ENCODE assay signal across 20 mouse cellular contexts in the genomic region with DNA sequence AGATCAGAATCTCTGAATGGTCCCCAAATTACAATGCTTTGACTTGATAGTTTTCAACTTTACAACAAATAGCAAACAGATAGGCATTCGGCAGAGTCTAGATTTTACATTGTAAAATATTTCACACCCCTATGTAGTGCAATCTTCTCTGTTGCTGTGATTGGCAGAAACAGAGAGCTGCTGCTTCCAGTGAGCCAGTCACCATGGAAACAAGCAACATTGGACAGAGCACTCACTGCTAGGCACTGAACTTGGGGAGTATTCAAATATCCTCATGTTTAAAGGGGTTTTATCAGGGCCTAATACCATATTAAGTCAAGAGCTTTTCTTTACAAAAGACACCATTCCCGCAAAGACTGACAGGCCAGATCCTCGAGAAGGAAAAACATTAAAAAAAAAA.
DNase-seq lines count a peak whose midpoint lies in the region; ATAC-seq and TF ChIP-seq lines count a peak whose summit lies in the region.
"Had no signal": no experiment of that assay in that cellular context is flagged by ENCODE, and none has a peak within 500 bp of the region (broad histone marks: within the 10 kb centered on the region; RNA-seq: fewer than 3 reads in every experiment).

No protein-coding gene starts in this region.

- no peak overlapping the region for H3K4me3 ChIP-seq in embryonic facial prominence, embryonic 11.5 days (ENCODE audit: low read depth, low read length)
- no peak overlapping the region for H3K4me3 ChIP-seq in embryonic facial prominence, embryonic 10.5 days
- no peak overlapping the region for H3K4me3 ChIP-seq in hindbrain, postnatal 0 days (ENCODE audit: low read length)
- H3K4me3 ChIP-seq in heart, adult 2 months = no peak overlapping the region

- no peak for TF ChIP-seq CTCF in hindbrain, postnatal 0 days (IDR thresholded peaks at IDR 0.05; ENCODE audit: low read depth)
- no peak for TF ChIP-seq CTCF in heart, adult 2 months (IDR thresholded peaks at IDR 0.05)

- no peak for TF ChIP-seq POLR2A in heart, adult 2 months (IDR thresholded peaks at IDR 0.05; ENCODE audit: insufficient read depth, low read depth, low read length)

- 71% methylated on average over 3 of the region's 3 CpGs for whole genome bisulfite sequencing in embryonic facial prominence, embryonic 11.5 days
- 82% methylated on average over 3 of the region's 3 CpGs for WGBS in embryonic facial prominence, embryonic 10.5 days
- 50% methylated on average over 3 of the region's 3 CpGs for WGBS in hindbrain, postnatal 0 days
- 67% methylated on average over 3 of the region's 3 CpGs for WGBS in heart, adult 2 months

- no peak overlapping the region for H3K27ac ChIP-seq in embryonic facial prominence, embryonic 11.5 days (replicated peaks; ENCODE audit: low read depth, low read length)
- no peak overlapping the region for H3K27ac ChIP-seq in embryonic facial prominence, embryonic 10.5 days (replicated peaks)
- no peak overlapping the region for H3K27ac ChIP-seq in hindbrain, postnatal 0 days
- H3K27ac ChIP-seq in heart, adult 2 months = no peak overlapping the region

- ATAC-seq in embryonic facial prominence, embryonic 11.5 days (replicated peaks; ENCODE audit: insufficient number of reproducible peaks, low FRiP score, low TSS enrichment, low read depth) = no peak
- no peak for ATAC-seq in hindbrain, postnatal 0 days
- ATAC-seq: inflammation-experienced regulatory T-cells, adult 6 months had no signal

- H3K79me2 ChIP-seq in heart, adult 2 months (replicated peaks; ENCODE audit: control insufficient read depth, insufficient read depth, low read length) = no peaks in the 10 kb centered on the region

- no peaks in the 10 kb centered on the region for H3K36me3 ChIP-seq in embryonic facial prominence, embryonic 11.5 days (replicated peaks; ENCODE audit: control insufficient read depth, insufficient read depth, low read depth, low read length)
- no peaks in the 10 kb centered on the region for H3K36me3 ChIP-seq in embryonic facial prominence, embryonic 10.5 days (replicated peaks)
- no peaks in the 10 kb centered on the region for H3K36me3 ChIP-seq in hindbrain, postnatal 0 days (ENCODE audit: insufficient read depth, low read length)
- no peaks in the 10 kb centered on the region for H3K36me3 ChIP-seq in heart, adult 2 months (ENCODE audit: control insufficient read depth, insufficient read depth, low read length)

- H3K9ac ChIP-seq in embryonic facial prominence, embryonic 11.5 days (replicated peaks; ENCODE audit: low read length) = no peak overlapping the region
- no peak overlapping the region for H3K9ac ChIP-seq in hindbrain, postnatal 0 days (replicated peaks; ENCODE audit: low read length)
- no peak overlapping the region for H3K9ac ChIP-seq in heart, adult 2 months (ENCODE audit: low read depth, low read length)

- intact Hi-C loops in left cerebral cortex, postnatal 14 days (cut with DNase I) = no loop called here
- intact Hi-C loops in heart, adult 2 months (cut with DNase I) = no loop called here

- H3K9me3 ChIP-seq in embryonic facial prominence, embryonic 11.5 days (replicated peaks; ENCODE audit: control insufficient read depth, low read length) = no peaks in the 10 kb centered on the region
- H3K9me3 ChIP-seq in embryonic facial prominence, embryonic 10.5 days = no peaks in the 10 kb centered on the region
- H3K9me3 ChIP-seq in hindbrain, postnatal 0 days (ENCODE audit: low read length) = no peaks in the 10 kb centered on the region

- no peaks in the 10 kb centered on the region for H3K4me1 ChIP-seq in embryonic facial prominence, embryonic 11.5 days (ENCODE audit: control insufficient read depth, insufficient read depth, low read length)
- no peaks in the 10 kb centered on the region for H3K4me1 ChIP-seq in embryonic facial prominence, embryonic 10.5 days
- no peaks in the 10 kb centered on the region for H3K4me1 ChIP-seq in hindbrain, postnatal 0 days (ENCODE audit: insufficient read depth, low read length)
- H3K4me1 ChIP-seq in heart, adult 2 months (ENCODE audit: control insufficient read depth, insufficient read depth, low read length) = no peaks in the 10 kb centered on the region

- no peak overlapping the region for H3K4me2 ChIP-seq in embryonic facial prominence, embryonic 11.5 days (ENCODE audit: low read depth, low read length)
- H3K4me2 ChIP-seq in hindbrain, postnatal 0 days (ENCODE audit: low read depth, low read length) = no peak overlapping the region

- peak; percentile 7 for DNase-seq in embryonic facial prominence, embryonic 11.5 days (ENCODE audit: low spot score)
- DNase-seq in embryonic facial prominence, embryonic 10.5 days (ENCODE audit: low spot score) = no peak
- DNase-seq in left cerebral cortex, postnatal 14 days (ENCODE audit: low spot score in 2 of 2) = peak; percentile 13 to 17
- DNase-seq in left cerebral cortex, adult 9 months (ENCODE audit: low spot score in 2 of 2) = no peak
- DNase-seq in brain, adult 2 months (ENCODE audit: low read depth, low spot score) = peak; percentile 37
- peak; percentile 18 for DNase-seq in hindbrain, postnatal 0 days (ENCODE audit: low spot score)
- DNase-seq in heart, adult 2 months = no peak
- DNase-seq in thymus, adult 18-20 months = no peak
- DNase-seq: adrenal gland, adult 2 months; cerebellum, adult 18-20 months; gastrocnemius, postnatal 25 days; heart, postnatal 14 days; kidney, adult 8-10 months; kidney, postnatal 4 days; left cerebral cortex, postnatal 4 days; lung, adult 2 months; lung, postnatal 36 days; thymus, postnatal 4 days had no signal

- no peaks in the 10 kb centered on the region for H3K27me3 ChIP-seq in embryonic facial prominence, embryonic 11.5 days (ENCODE audit: control insufficient read depth, insufficient read depth, low read length)
- no peaks in the 10 kb centered on the region for H3K27me3 ChIP-seq in embryonic facial prominence, embryonic 10.5 days (replicated peaks; ENCODE audit: low read depth, poor library complexity, severe bottlenecking)
- no peaks in the 10 kb centered on the region for H3K27me3 ChIP-seq in hindbrain, postnatal 0 days (ENCODE audit: insufficient read depth, low read length)
- H3K27me3 ChIP-seq in heart, adult 2 months (ENCODE audit: control insufficient read depth, insufficient read depth, low read length) = no peaks in the 10 kb centered on the region
- H3K27me3 ChIP-seq: CH12.LX had no signal

- TF ChIP-seq EP300 in heart, adult 2 months (IDR thresholded peaks at IDR 0.05; ENCODE audit: insufficient read depth, low read depth, low read length) = no peak

Comparison
In these comparisons a context has a peak if more than half of its experiments do, and no peak if none do; other contexts are left out.
1. DNase-seq: peak in embryonic facial prominence, embryonic 11.5 days (single experiment), left cerebral cortex, postnatal 14 days (2 of 2), brain, adult 2 months (single experiment) and hindbrain, postnatal 0 days (single experiment); none in embryonic facial prominence, embryonic 10.5 days (single experiment), left cerebral cortex, adult 9 months (0 of 2), heart, adult 2 months (0 of 2) and thymus, adult 18-20 months (0 of 2).